Mouse (Mus musculus): ENCODE measurements around the gene Anks6. TPM values are rescaled to one million over a fixed set of nuclear protein-coding genes. Genes with fewer than 3 reads are reported as not detected.

The Anks6 gene
- total RNA-seq, 2 experiments from 2014 or later: 2.3 to 3.0 TPM

GRCm38 (mm10) chr4:46990281-46991015 lies 66.8 kb downstream of the Anks6 start:
- no peak for DNase-seq

- DNase-seq: peak in 1 of 2 experiments; percentile 21
These were observed 67.4 kb downstream of the Anks6 start for GRCm38 (mm10) chr4:46989842-46990241.

GRCm38 (mm10) chr4:46988824-46989223 lies 68.4 kb downstream of the Anks6 start:
- DNase-seq: no peak

- DNase-seq: no peak
These were observed 69.0 kb downstream of the Anks6 start for GRCm38 (mm10) chr4:46988257-46988656.

- no peak for DNase-seq
These were observed 69.4 kb downstream of the Anks6 start for GRCm38 (mm10) chr4:46987809-46988208.

GRCm38 (mm10) chr4:46986054-46986453 lies 71.2 kb downstream of the Anks6 start:
- DNase-seq: no peak

GRCm38 (mm10) chr4:46982912-46983311 lies 74.3 kb downstream of the Anks6 start:
- no peak for DNase-seq

GRCm38 (mm10) chr4:46982094-46982493 lies 75.1 kb downstream of the Anks6 start:
- no peak for DNase-seq

- no peak for DNase-seq
These were observed 78.9 kb downstream of the Anks6 start for GRCm38 (mm10) chr4:46978371-46978770.

- DNase-seq: no peak
These were observed 80.1 kb downstream of the Anks6 start for GRCm38 (mm10) chr4:46977161-46977560.

- DNase-seq: no peak
These were observed 80.6 kb downstream of the Anks6 start for GRCm38 (mm10) chr4:46976671-46977071.

- no peak for DNase-seq
These were observed 83.9 kb downstream of the Anks6 start for GRCm38 (mm10) chr4:46973322-46973721.

- no peak for DNase-seq
These were observed 89.2 kb downstream of the Anks6 start for GRCm38 (mm10) chr4:46967981-46968380.

GRCm38 (mm10) chr4:46966551-46966950 lies 90.7 kb downstream of the Anks6 start:
- no peak for DNase-seq

Other genes with a start within 250 kb of the Anks6 start
- gene Gabbr2, start 65.6 kb downstream of the Anks6 start, total RNA-seq (2021): not detected
- gene Galnt12, start 34.5 kb upstream of the Anks6 start, total RNA-seq (2021): under 1 TPM; 0.30 to 0.57 TPM
- 10 to 100 TPM; 50.7 to 61.5 TPM for gene Col15a1, start 150.7 kb upstream of the Anks6 start, total RNA-seq (2021)

Measured in heart, adult 18-20 months (tissue).